Mouse (Mus musculus): ENCODE results near the gene Plcb1. TPM values are rescaled to one million over a fixed set of nuclear protein-coding genes. Genes with fewer than 3 reads are reported as not detected.

Plcb1 gene
- polyA plus RNA-seq, 1 experiment from 2014 or later: 11.8 TPM

GRCm38 (mm10) chr2:135454015-135454414 is 668.1 kb downstream of the Plcb1 start:
- Histone ChIP-seq H3K36me3 (ENCODE audit: control insufficient read depth, insufficient read depth, low read length) (no peaks in the 10 kb centered on the region), H3K4me3 (ENCODE audit: low read length) (no peak overlapping the region), H3K4me1 (replicated peaks; ENCODE audit: control insufficient read depth, insufficient read depth, low read length) (no peaks in the 10 kb centered on the region), H3K4me2 (ENCODE audit: low read depth, low read length) (no peak overlapping the region), H3K27ac (ENCODE audit: low read length) (no peak overlapping the region), H3K9ac (ENCODE audit: low read length) (no peak overlapping the region), H3K27me3 (ENCODE audit: control insufficient read depth, insufficient read depth, low read depth, low read length) (no peaks in the 10 kb centered on the region), H3K9me3 (ENCODE audit: control insufficient read depth, low read length) (no peaks in the 10 kb centered on the region)
- 55% methylated on average over 2 of the region's 2 CpGs for WGBS
- ATAC-seq (ENCODE audit: low read depth): no peak

GRCm38 (mm10) chr2:135454455-135454854 is 668.6 kb downstream of the Plcb1 start:
- WGBS: 42% methylated on average over 1 of the region's 1 CpGs
- no peaks in the 10 kb centered on the region for H3K9me3 ChIP-seq (ENCODE audit: control insufficient read depth, low read length)
- ATAC-seq (ENCODE audit: low read depth): no peak

DNA sequence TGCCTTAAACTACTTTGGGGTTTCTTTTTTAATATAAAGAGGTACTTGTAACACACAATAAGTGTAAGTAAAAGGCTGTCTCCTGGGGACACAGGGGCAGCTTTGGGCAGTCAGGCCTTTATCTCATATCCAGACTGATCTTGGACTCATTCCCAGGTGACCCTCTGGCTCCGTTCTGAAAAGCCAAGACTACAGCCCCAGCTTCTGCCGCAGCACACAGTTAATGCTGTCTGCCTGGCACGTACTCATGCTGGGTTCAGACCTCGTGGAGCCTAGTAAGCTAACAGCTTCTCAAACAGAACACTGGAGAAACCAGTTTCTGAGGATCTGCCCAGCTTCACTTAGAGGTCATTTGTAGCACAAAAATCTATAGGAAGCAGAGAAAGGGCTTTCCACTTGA is 682.0 kb downstream of the Plcb1 start:
- ATAC-seq (ENCODE audit: low read depth): peak; percentile 91
- Histone ChIP-seq H3K4me3 (ENCODE audit: low read length) (no peak overlapping the region), H3K4me1 (replicated peaks; ENCODE audit: control insufficient read depth, insufficient read depth, low read length) (peaks cover 9% of the 10 kb centered on the region; the same call in 1 of the 2 replicates), H3K27ac (ENCODE audit: low read length) (peak overlapping the region; percentile 76), H3K9me3 (ENCODE audit: control insufficient read depth, low read length) (no peaks in the 10 kb centered on the region), H3K9ac (ENCODE audit: low read length) (no peak overlapping the region), H3K4me2 (ENCODE audit: low read depth, low read length) (no peak overlapping the region), H3K36me3 (ENCODE audit: control insufficient read depth, insufficient read depth, low read length) (no peaks in the 10 kb centered on the region), H3K27me3 (ENCODE audit: control insufficient read depth, insufficient read depth, low read depth, low read length) (no peaks in the 10 kb centered on the region)
- 21% methylated on average over 4 of the region's 4 CpGs for WGBS

More at GRCm38 (mm10) chr2:135454455-135454854, 668.6 kb downstream of the Plcb1 start:
- no peaks in the 10 kb centered on the region for H3K4me1 ChIP-seq (replicated peaks; ENCODE audit: control insufficient read depth, insufficient read depth, low read length)
- H3K27me3 ChIP-seq (ENCODE audit: control insufficient read depth, insufficient read depth, low read depth, low read length): no peaks in the 10 kb centered on the region
- no peak overlapping the region for H3K27ac ChIP-seq (ENCODE audit: low read length)
- no peaks in the 10 kb centered on the region for H3K36me3 ChIP-seq (ENCODE audit: control insufficient read depth, insufficient read depth, low read length)
- no peak overlapping the region for H3K4me2 ChIP-seq (ENCODE audit: low read depth, low read length)
- no peak overlapping the region for H3K9ac ChIP-seq (ENCODE audit: low read length)
- H3K4me3 ChIP-seq (ENCODE audit: low read length): no peak overlapping the region

DNA sequence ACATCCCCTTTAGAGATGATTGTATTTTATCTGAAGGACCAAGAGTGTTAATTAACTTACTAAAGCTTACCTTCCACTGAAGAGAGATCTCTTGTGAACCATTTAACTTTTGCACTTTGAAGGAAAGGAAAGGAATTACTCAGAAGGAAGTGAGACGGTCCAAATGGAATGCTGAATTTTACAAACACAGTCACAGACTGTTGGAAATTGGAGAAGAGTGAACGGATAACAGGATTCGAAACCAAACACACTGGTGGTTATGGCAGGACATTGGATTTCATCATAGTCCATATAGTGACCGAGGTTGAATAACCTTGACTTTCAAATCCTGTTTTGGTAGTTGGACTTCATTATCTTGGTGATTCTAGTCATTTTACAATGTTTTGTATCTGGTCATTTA is 688.2 kb downstream of the Plcb1 start:
- Histone ChIP-seq H3K9ac (ENCODE audit: low read length) (no peak overlapping the region), H3K27ac (ENCODE audit: low read length) (no peak overlapping the region), H3K4me2 (ENCODE audit: low read depth, low read length) (no peak overlapping the region), H3K9me3 (ENCODE audit: control insufficient read depth, low read length) (no peaks in the 10 kb centered on the region), H3K4me3 (ENCODE audit: low read length) (no peak overlapping the region), H3K36me3 (ENCODE audit: control insufficient read depth, insufficient read depth, low read length) (no peaks in the 10 kb centered on the region), H3K27me3 (ENCODE audit: control insufficient read depth, insufficient read depth, low read depth, low read length) (no peaks in the 10 kb centered on the region), H3K4me1 (replicated peaks; ENCODE audit: control insufficient read depth, insufficient read depth, low read length) (no peaks in the 10 kb centered on the region)
- no peak for ATAC-seq (ENCODE audit: low read depth)
- 62% methylated on average over 4 of the region's 4 CpGs for WGBS

DNA sequence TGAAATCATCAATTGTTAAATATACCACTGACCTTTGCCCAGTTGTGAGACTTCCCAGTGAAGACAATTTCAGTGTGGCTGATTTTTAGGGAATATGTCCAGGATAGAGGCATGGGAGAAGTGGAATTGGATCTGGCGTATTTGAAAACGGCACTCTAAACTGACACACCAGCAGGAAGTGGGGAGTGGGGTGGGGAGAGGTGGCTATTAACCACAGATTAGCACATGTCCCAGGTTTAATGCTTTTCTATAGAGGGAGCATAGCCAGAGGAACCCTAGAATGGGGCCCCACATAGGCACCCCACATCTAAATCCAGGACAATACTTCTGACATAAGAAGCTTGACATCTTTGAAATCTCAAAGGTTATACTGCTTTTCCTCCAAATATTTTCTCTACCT is 699.4 kb downstream of the Plcb1 start:
- Histone ChIP-seq H3K9ac (ENCODE audit: low read length) (no peak overlapping the region), H3K27ac (ENCODE audit: low read length) (no peak overlapping the region), H3K4me1 (replicated peaks; ENCODE audit: control insufficient read depth, insufficient read depth, low read length) (no peaks in the 10 kb centered on the region), H3K4me3 (ENCODE audit: low read length) (no peak overlapping the region), H3K4me2 (ENCODE audit: low read depth, low read length) (no peak overlapping the region), H3K36me3 (ENCODE audit: control insufficient read depth, insufficient read depth, low read length) (no peaks in the 10 kb centered on the region), H3K9me3 (ENCODE audit: control insufficient read depth, low read length) (no peaks in the 10 kb centered on the region), H3K27me3 (ENCODE audit: control insufficient read depth, insufficient read depth, low read depth, low read length) (no peaks in the 10 kb centered on the region)
- WGBS: 67% methylated on average over 2 of the region's 2 CpGs
- no peak for ATAC-seq (ENCODE audit: low read depth)

GRCm38 (mm10) chr2:135488277-135488676 is 702.4 kb downstream of the Plcb1 start:
- H3K27me3 ChIP-seq (ENCODE audit: control insufficient read depth, insufficient read depth, low read depth, low read length): no peaks in the 10 kb centered on the region
- ATAC-seq (ENCODE audit: low read depth): no peak
- 86% methylated on average over 2 of the region's 2 CpGs for WGBS
- no peak overlapping the region for H3K27ac ChIP-seq (ENCODE audit: low read length)
- no peak overlapping the region for H3K4me2 ChIP-seq (ENCODE audit: low read depth, low read length)
- H3K4me1 ChIP-seq (replicated peaks; ENCODE audit: control insufficient read depth, insufficient read depth, low read length): no peaks in the 10 kb centered on the region
- no peaks in the 10 kb centered on the region for H3K9me3 ChIP-seq (ENCODE audit: control insufficient read depth, low read length)
- no peaks in the 10 kb centered on the region for H3K36me3 ChIP-seq (ENCODE audit: control insufficient read depth, insufficient read depth, low read length)
- no peak overlapping the region for H3K4me3 ChIP-seq (ENCODE audit: low read length)
- no peak overlapping the region for H3K9ac ChIP-seq (ENCODE audit: low read length)

DNA sequence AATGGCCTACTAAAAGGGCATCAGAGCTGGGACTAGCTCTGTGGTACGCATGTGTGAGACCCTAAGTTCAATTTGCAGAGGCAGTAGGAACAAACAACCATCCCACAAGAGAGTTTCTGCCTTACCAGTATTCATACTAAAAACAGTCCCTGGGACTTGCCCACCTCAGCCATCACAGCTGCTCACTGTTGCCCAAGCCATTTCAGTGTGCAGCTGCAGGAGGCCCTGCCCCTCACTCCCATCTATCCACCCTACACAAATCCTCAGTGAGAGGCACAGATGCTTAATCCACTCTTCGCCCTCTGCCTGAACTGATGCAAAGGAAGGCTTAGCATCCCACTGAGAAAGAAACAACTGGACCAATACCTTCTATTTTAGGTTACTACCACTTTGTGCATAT is 703.3 kb downstream of the Plcb1 start:
- no peak for ATAC-seq (ENCODE audit: low read depth)
- H3K9ac ChIP-seq (ENCODE audit: low read length): no peak overlapping the region
- 81% methylated on average over 2 of the region's 2 CpGs for WGBS

DNA sequence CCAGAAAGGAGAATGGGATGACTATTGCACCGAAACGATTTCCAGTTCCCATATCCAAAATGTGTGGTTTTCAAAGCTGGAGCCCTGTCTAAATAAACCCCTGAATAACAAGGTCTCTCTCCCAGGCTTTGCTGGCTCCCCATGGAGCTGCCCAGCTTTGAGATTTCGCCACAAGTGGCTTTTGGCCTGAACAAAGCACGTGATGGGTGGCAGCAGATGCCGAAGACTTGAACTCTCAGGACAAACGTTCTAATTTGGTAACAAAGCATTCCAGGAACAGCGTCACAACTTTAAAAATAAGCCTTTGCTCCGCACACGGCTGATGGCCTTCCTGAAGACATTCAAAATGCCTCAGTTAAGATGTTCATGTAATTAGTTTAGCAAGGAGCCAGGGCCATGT is 706.9 kb downstream of the Plcb1 start:
- Histone ChIP-seq H3K27me3 (ENCODE audit: control insufficient read depth, insufficient read depth, low read depth, low read length) (no peaks in the 10 kb centered on the region), H3K4me1 (replicated peaks; ENCODE audit: control insufficient read depth, insufficient read depth, low read length) (no peaks in the 10 kb centered on the region), H3K27ac (ENCODE audit: low read length) (no peak overlapping the region), H3K36me3 (ENCODE audit: control insufficient read depth, insufficient read depth, low read length) (no peaks in the 10 kb centered on the region), H3K9me3 (ENCODE audit: control insufficient read depth, low read length) (no peaks in the 10 kb centered on the region), H3K4me2 (ENCODE audit: low read depth, low read length) (no peak overlapping the region), H3K9ac (ENCODE audit: low read length) (no peak overlapping the region), H3K4me3 (ENCODE audit: low read length) (no peak overlapping the region)
- WGBS: 68% methylated on average over 9 of the region's 9 CpGs
- ATAC-seq (ENCODE audit: low read depth): no peak

More for the DNA sequence above, 703.3 kb downstream of the Plcb1 start:
- Histone ChIP-seq H3K4me1 (replicated peaks; ENCODE audit: control insufficient read depth, insufficient read depth, low read length) (no peaks in the 10 kb centered on the region), H3K27ac (ENCODE audit: low read length) (no peak overlapping the region), H3K4me3 (ENCODE audit: low read length) (no peak overlapping the region), H3K36me3 (ENCODE audit: control insufficient read depth, insufficient read depth, low read length) (no peaks in the 10 kb centered on the region), H3K27me3 (ENCODE audit: control insufficient read depth, insufficient read depth, low read depth, low read length) (no peaks in the 10 kb centered on the region), H3K9me3 (ENCODE audit: control insufficient read depth, low read length) (no peaks in the 10 kb centered on the region), H3K4me2 (ENCODE audit: low read depth, low read length) (no peak overlapping the region)

- no peak overlapping the region for H3K27ac ChIP-seq (ENCODE audit: low read length)
- H3K27me3 ChIP-seq (ENCODE audit: control insufficient read depth, insufficient read depth, low read depth, low read length): no peaks in the 10 kb centered on the region
- H3K4me2 ChIP-seq (ENCODE audit: low read depth, low read length): no peak overlapping the region
- H3K4me3 ChIP-seq (ENCODE audit: low read length): no peak overlapping the region
- no peaks in the 10 kb centered on the region for H3K4me1 ChIP-seq (replicated peaks; ENCODE audit: control insufficient read depth, insufficient read depth, low read length)
- WGBS: 46% methylated on average over 3 of the region's 3 CpGs
- no peak for ATAC-seq (ENCODE audit: low read depth)
- H3K9ac ChIP-seq (ENCODE audit: low read length): no peak overlapping the region
- no peaks in the 10 kb centered on the region for H3K36me3 ChIP-seq (ENCODE audit: control insufficient read depth, insufficient read depth, low read length)
- H3K9me3 ChIP-seq (ENCODE audit: control insufficient read depth, low read length): no peaks in the 10 kb centered on the region
These were observed 710.7 kb downstream of the Plcb1 start for GRCm38 (mm10) chr2:135496553-135496952.

DNA sequence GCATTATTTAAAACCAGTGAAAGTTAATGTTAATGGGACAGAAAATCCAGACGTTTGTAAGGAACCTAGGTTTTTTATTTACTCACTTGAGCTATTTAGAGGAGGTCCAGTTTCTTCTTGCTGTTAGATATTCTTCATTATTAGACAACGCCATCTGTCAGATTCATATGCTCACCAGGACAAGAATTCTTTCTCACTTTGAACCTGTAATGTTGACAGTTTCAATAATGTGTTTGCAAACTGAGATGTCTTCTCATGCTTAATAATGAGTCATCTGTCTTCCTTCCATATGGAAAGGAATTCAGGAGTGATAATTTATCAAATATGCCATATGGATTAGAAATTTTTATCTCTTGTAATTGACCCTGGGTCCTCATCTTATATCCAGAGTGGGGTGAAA is 711.4 kb downstream of the Plcb1 start:
- no peaks in the 10 kb centered on the region for H3K4me1 ChIP-seq (replicated peaks; ENCODE audit: control insufficient read depth, insufficient read depth, low read length)
- 60% methylated on average over 2 of the region's 2 CpGs for WGBS
- no peak overlapping the region for H3K4me2 ChIP-seq (ENCODE audit: low read depth, low read length)
- no peak overlapping the region for H3K9ac ChIP-seq (ENCODE audit: low read length)
- H3K36me3 ChIP-seq (ENCODE audit: control insufficient read depth, insufficient read depth, low read length): no peaks in the 10 kb centered on the region
- no peaks in the 10 kb centered on the region for H3K9me3 ChIP-seq (ENCODE audit: control insufficient read depth, low read length)
- H3K27ac ChIP-seq (ENCODE audit: low read length): no peak overlapping the region
- no peak overlapping the region for H3K4me3 ChIP-seq (ENCODE audit: low read length)
- no peaks in the 10 kb centered on the region for H3K27me3 ChIP-seq (ENCODE audit: control insufficient read depth, insufficient read depth, low read depth, low read length)
- no peak for ATAC-seq (ENCODE audit: low read depth)
